Mouse (Mus musculus) limb, embryonic 12.5 days (tissue): ENCODE data around the gene Ankrd45. TPM values are rescaled to one million over a fixed set of nuclear protein-coding genes. Genes with fewer than 3 reads are reported as not detected.

ENCODE experiments used
- ATAC-seq: fragments of 200-750 bp; cut with Nextera tagmentation; 2 replicates; pipeline ENCODE4 v1.8.0; 2017; ENCODE audit warnings: low read depth, moderate TSS enrichment; ENCODE audit not compliant: insufficient number of reproducible peaks, insufficient read depth, low FRiP score, low TSS enrichment
- H3K27ac ChIP-seq: fragments of 300-500 bp; sonication (generic); 2 replicates; pipeline ENCODE4 v1.5.1; 2016; ENCODE audit warnings: mild to moderate bottlenecking, moderate library complexity
- H3K27me3 ChIP-seq: fragments of 300-500 bp; sonication (generic); 2 replicates; pipeline ENCODE4 v1.6.1; 2016; ENCODE audit warnings: mild to moderate bottlenecking, moderate library complexity
- H3K36me3 ChIP-seq: fragments of 300-500 bp; sonication (generic); 2 replicates; pipeline ENCODE4 v1.6.1; 2016; ENCODE audit warnings: mild to moderate bottlenecking, moderate library complexity
- H3K4me1 ChIP-seq: fragments of 300-500 bp; sonication (generic); replicated peaks from 2 replicates; pipeline ENCODE4 v1.6.1; 2016
- H3K4me2 ChIP-seq: fragments of 300-500 bp; sonication (generic); 2 replicates; pipeline ENCODE4 v1.6.1; 2016; ENCODE audit warnings: mild to moderate bottlenecking, moderate library complexity
- H3K4me3 ChIP-seq: fragments of 300-500 bp; sonication (generic); replicated peaks from 2 replicates; pipeline ENCODE4 v1.5.1; 2016; ENCODE audit warnings: mild to moderate bottlenecking
- H3K9ac ChIP-seq: fragments of 300-500 bp; sonication (generic); replicated peaks from 2 replicates; pipeline ENCODE4 v1.6.1; 2016; ENCODE audit warnings: mild to moderate bottlenecking, moderate library complexity
- H3K9me3 ChIP-seq: fragments of 300-500 bp; sonication (generic); 2 replicates; pipeline ENCODE4 v1.6.1; 2016; ENCODE audit warnings: mild to moderate bottlenecking, moderate library complexity
- WGBS: fragments of 180-500 bp; shearing (Covaris S2); methylation state at CpG from one replicate; pipeline ENCODE4 v1.1.7; 2016; 5-methylcytosine and 5-hydroxymethylcytosine counted together
- polyA plus RNA-seq: library from polyadenylated mRNA; unstranded; fragments of >200 nt; fragmentation: Nextera tagmentation; extraction: Ambion mirVana; gene quantifications from 2 replicates; pipeline ENCODE4 v1.2.1, GENCODE M21; 2016

Ankrd45 gene
- 3.5 and 3.7 TPM in 2 replicates for polyA plus RNA-seq

- no peaks in the 10 kb centered on the region for H3K4me1 ChIP-seq
- no peak within 1 kb of the TSS for H3K27ac ChIP-seq
- WGBS: 6% methylated on average over 33 of the region's 33 CpGs
- H3K27me3 ChIP-seq: no peaks in the 10 kb centered on the region
- peak within 1 kb of the TSS; percentile 59 for H3K9ac ChIP-seq
- peak; percentile 87; the same call in 1 of the 2 replicates for ATAC-seq
- no peaks in the 10 kb centered on the region for H3K36me3 ChIP-seq
- H3K4me2 ChIP-seq: peak within 1 kb of the TSS; percentile 82
- peak within 1 kb of the TSS; percentile 43 for H3K4me3 ChIP-seq
- no peaks in the 10 kb centered on the region for H3K9me3 ChIP-seq
Observed at GRCm38 (mm10) chr1:161142531-161143159, at the start of gene Ankrd45. TSS of gene Ankrd45 (plus strand) at chr1:161142691.

- ATAC-seq: no peak
- H3K36me3 ChIP-seq: peaks cover 64% of the 10 kb centered on the region
- H3K4me2 ChIP-seq: no peak overlapping the region
- H3K4me3 ChIP-seq: no peak overlapping the region
- no peaks in the 10 kb centered on the region for H3K27me3 ChIP-seq
- no peaks in the 10 kb centered on the region for H3K9me3 ChIP-seq
- no peaks in the 10 kb centered on the region for H3K4me1 ChIP-seq
- no peak overlapping the region for H3K9ac ChIP-seq
- H3K27ac ChIP-seq: no peak overlapping the region
- WGBS: 90% methylated on average over 4 of the region's 4 CpGs
Observed at GRCm38 (mm10) chr1:161099721-161100405, 42.6 kb upstream of the Ankrd45 start.

- Histone ChIP-seq H3K27ac (no peak overlapping the region), H3K27me3 (no peaks in the 10 kb centered on the region), H3K4me1 (no peaks in the 10 kb centered on the region), H3K36me3 (peaks cover 61% of the 10 kb centered on the region), H3K9ac (no peak overlapping the region), H3K4me3 (no peak overlapping the region), H3K9me3 (no peaks in the 10 kb centered on the region), H3K4me2 (no peak overlapping the region)
- ATAC-seq: no peak
- 89% methylated on average over 1 of the region's 1 CpGs for WGBS
Observed at GRCm38 (mm10) chr1:161103842-161104241, 38.6 kb upstream of the Ankrd45 start.

- Histone ChIP-seq H3K27ac (no peak overlapping the region), H3K27me3 (no peaks in the 10 kb centered on the region), H3K9ac (no peak overlapping the region), H3K4me3 (no peak overlapping the region), H3K4me2 (no peak overlapping the region), H3K4me1 (no peaks in the 10 kb centered on the region), H3K36me3 (peaks cover 40% of the 10 kb centered on the region), H3K9me3 (no peaks in the 10 kb centered on the region)
- WGBS: 93% methylated on average over 8 of the region's 8 CpGs
- ATAC-seq: no peak
Observed at GRCm38 (mm10) chr1:161109216-161109615, 33.3 kb upstream of the Ankrd45 start.

GRCm38 (mm10) chr1:161114591-161114990 lies 27.9 kb upstream of the Ankrd45 start:
- no peak for ATAC-seq
- H3K4me1 ChIP-seq: no peaks in the 10 kb centered on the region
- H3K9me3 ChIP-seq: no peaks in the 10 kb centered on the region
- H3K4me3 ChIP-seq: no peak overlapping the region
- H3K4me2 ChIP-seq: no peak overlapping the region
- no peak overlapping the region for H3K27ac ChIP-seq
- H3K9ac ChIP-seq: no peak overlapping the region
- peaks cover 3% of the 10 kb centered on the region for H3K36me3 ChIP-seq
- H3K27me3 ChIP-seq: no peaks in the 10 kb centered on the region

- WGBS: 92% methylated on average over 10 of the region's 10 CpGs
- Histone ChIP-seq H3K4me3 (no peak overlapping the region), H3K36me3 (peaks cover 5% of the 10 kb centered on the region; the same call in 1 of the 2 replicates), H3K27ac (no peak overlapping the region), H3K27me3 (no peaks in the 10 kb centered on the region), H3K9ac (no peak overlapping the region), H3K9me3 (no peaks in the 10 kb centered on the region), H3K4me1 (no peaks in the 10 kb centered on the region), H3K4me2 (no peak overlapping the region)
- no peak for ATAC-seq
Observed at GRCm38 (mm10) chr1:161122661-161123418, 19.7 kb upstream of the Ankrd45 start.

GRCm38 (mm10) chr1:161126461-161126860 lies 16.0 kb upstream of the Ankrd45 start:
- no peak overlapping the region for H3K4me3 ChIP-seq
- no peaks in the 10 kb centered on the region for H3K9me3 ChIP-seq
- H3K27ac ChIP-seq: no peak overlapping the region
- no peak overlapping the region for H3K9ac ChIP-seq
- no peak overlapping the region for H3K4me2 ChIP-seq
- 55% methylated on average over 1 of the region's 1 CpGs for WGBS
- no peaks in the 10 kb centered on the region for H3K27me3 ChIP-seq
- ATAC-seq: no peak
- peaks cover 10% of the 10 kb centered on the region for H3K4me1 ChIP-seq
- H3K36me3 ChIP-seq: 0 out of 2 replicates have a peak, but pooled peaks cover 3% of the 10 kb centered on the region

- WGBS: 2% methylated on average over 41 of the region's 41 CpGs
- Histone ChIP-seq H3K36me3 (0 out of 2 replicates have a peak, but pooled peaks cover 3% of the 10 kb centered on the region), H3K4me1 (peaks cover 10% of the 10 kb centered on the region), H3K4me3 (peak within 1 kb of the TSS; percentile 83), H3K4me2 (peak within 1 kb of the TSS; percentile 77), H3K27me3 (0 out of 2 replicates have a peak, but pooled peaks cover 5% of the 10 kb centered on the region), H3K9ac (peak within 1 kb of the TSS; percentile 91), H3K9me3 (no peaks in the 10 kb centered on the region), H3K27ac (peak within 1 kb of the TSS; percentile 89)
- ATAC-seq: peak; percentile 87
Observed at GRCm38 (mm10) chr1:161130726-161131664, 11.5 kb upstream of the Ankrd45 start, which contains the start of gene Klhl20. TSS of gene Klhl20 (minus strand) at chr1:161131511.

- no peak overlapping the region for H3K4me3 ChIP-seq
- no peak for ATAC-seq
- no peak overlapping the region for H3K27ac ChIP-seq
- H3K4me1 ChIP-seq: no peaks in the 10 kb centered on the region
- H3K4me2 ChIP-seq: no peak overlapping the region
- WGBS: 81% methylated on average over 2 of the region's 2 CpGs
- H3K36me3 ChIP-seq: no peaks in the 10 kb centered on the region
- no peaks in the 10 kb centered on the region for H3K27me3 ChIP-seq
- H3K9ac ChIP-seq: no peak overlapping the region
- H3K9me3 ChIP-seq: no peaks in the 10 kb centered on the region
Observed at GRCm38 (mm10) chr1:161139496-161139895, 3.0 kb upstream of the Ankrd45 start.

- Histone ChIP-seq H3K27me3 (no peaks in the 10 kb centered on the region), H3K36me3 (no peaks in the 10 kb centered on the region), H3K9me3 (no peaks in the 10 kb centered on the region), H3K4me1 (no peaks in the 10 kb centered on the region), H3K27ac (no peak overlapping the region), H3K4me2 (no peak overlapping the region), H3K4me3 (no peak overlapping the region), H3K9ac (no peak overlapping the region)
- 83% methylated on average over 9 of the region's 9 CpGs for WGBS
- no peak for ATAC-seq
Observed at GRCm38 (mm10) chr1:161140026-161140762, 2.3 kb upstream of the Ankrd45 start.
